Mouse (Mus musculus) adrenal gland, postnatal 4 days (tissue): ENCODE measurements around the gene Olfr314. TPM values are rescaled to one million over a fixed set of nuclear protein-coding genes. Genes with fewer than 3 reads are reported as not detected.
"Not testable (repeated sequence)": the region's sequence is repeated elsewhere in the genome, so short reads cannot be mapped to it uniquely, and the experiment has no call there.

ENCODE experiments used
- DNase-seq, 2 experiments: peaks; one replicate each; pipeline ENCODE4 v3.0.0; 2021 to 2022; ENCODE audit warnings: low spot score in 2 of 2, mixed read lengths in 2 of 2
- total RNA-seq, 2 experiments: library from RNA; stranded (reverse); gene quantifications; 2 replicates each; pipeline ENCODE4 v1.2.3; 2021

The Olfr314 gene
- total RNA-seq, 2 experiments from 2014 or later: not detected

GRCm38 (mm10) chr11:58829764-58830163 lies 47.0 kb downstream of the Olfr314 start:
- DNase-seq: no peak

DNA sequence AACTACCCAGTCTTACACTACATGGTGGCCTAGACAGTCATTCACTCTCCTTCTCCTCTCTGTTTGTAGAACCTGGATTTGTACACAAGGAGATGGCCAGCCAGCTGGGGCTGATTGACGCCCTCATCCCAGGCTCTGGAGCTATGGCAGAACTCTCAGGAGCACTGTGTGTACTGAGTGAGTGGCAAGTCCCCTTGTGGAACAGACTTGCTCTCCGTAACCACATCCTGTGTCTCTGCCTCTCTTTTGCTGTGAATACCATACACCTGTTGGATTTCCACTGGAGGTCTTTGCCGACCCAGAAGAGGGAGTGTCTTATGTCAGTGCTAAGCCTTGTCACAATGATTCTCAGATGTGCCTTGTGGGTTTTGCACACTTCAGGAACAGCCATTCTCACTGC lies 49.8 kb downstream of the Olfr314 start:
- DNase-seq: not testable (repeated sequence)

Other genes with a start within 250 kb of the Olfr314 start
- 1 to 10 TPM; 1.1 to 1.4 TPM for gene Olfr330, start 248.1 kb upstream of the Olfr314 start, total RNA-seq
- 1 to 10 TPM in 1 of 2 experiments, under 1 TPM in 1; 0.45 to 1.0 TPM for gene Olfr329-ps, start 236.5 kb upstream of the Olfr314 start, total RNA-seq
- under 1 TPM; 0.28 to 0.45 TPM for gene Olfr328, start 227.3 kb upstream of the Olfr314 start, total RNA-seq
- not detected for gene Olfr224, start 212.4 kb upstream of the Olfr314 start, total RNA-seq
- not detected for gene Olfr325, start 205.2 kb upstream of the Olfr314 start, total RNA-seq
- gene Olfr324, start 187.8 kb upstream of the Olfr314 start, total RNA-seq: not detected
- gene 2210407C18Rik, start 166.9 kb upstream of the Olfr314 start, total RNA-seq: not detected
- gene Olfr323, start 152.5 kb upstream of the Olfr314 start, total RNA-seq: not detected
- 1 to 10 TPM in 1 of 2 experiments, under 1 TPM in 1; 0.90 to 1.8 TPM for gene Trim58, start 142.5 kb upstream of the Olfr314 start, total RNA-seq
- not detected for gene Olfr322, start 124.2 kb upstream of the Olfr314 start, total RNA-seq
- gene Olfr320, start 101.9 kb upstream of the Olfr314 start, total RNA-seq: not detected
- gene Olfr319, start 83.8 kb upstream of the Olfr314 start, total RNA-seq: not detected
- gene Olfr318, start 58.9 kb upstream of the Olfr314 start, total RNA-seq: not detected
- not detected for gene Olfr317, start 43.7 kb upstream of the Olfr314 start, total RNA-seq
- not detected for gene Olfr316, start 30.2 kb upstream of the Olfr314 start, total RNA-seq
- gene Olfr315, start 9.8 kb upstream of the Olfr314 start, total RNA-seq: not detected
- gene Fam183b, start 19.0 kb downstream of the Olfr314 start, total RNA-seq: 1 to 10 TPM; 4.8 to 6.0 TPM
- not detected for gene Olfr313, start 32.0 kb downstream of the Olfr314 start, total RNA-seq
- not detected for gene Olfr312, start 46.3 kb downstream of the Olfr314 start, total RNA-seq
- not detected for gene Olfr311, start 56.3 kb downstream of the Olfr314 start, total RNA-seq
- gene Gm12258, start 64.2 kb downstream of the Olfr314 start, total RNA-seq: 10 to 100 TPM; 12.7 to 13.3 TPM
- gene 2810021J22Rik, start 84.3 kb downstream of the Olfr314 start, total RNA-seq: 10 to 100 TPM; 10.8 to 12.0 TPM
- 1 to 10 TPM; 7.3 to 8.9 TPM for gene Zfp39, start 121.3 kb downstream of the Olfr314 start, total RNA-seq
- 1 to 10 TPM; 2.7 to 4.9 TPM for gene Btnl10, start 135.0 kb downstream of the Olfr314 start, total RNA-seq
- gene Rnf187, start 156.0 kb downstream of the Olfr314 start, total RNA-seq: 100 to 1,000 TPM; 171 to 181 TPM
- 10 to 100 TPM; 58.4 to 77.5 TPM for gene Hist3h2ba, start 166.0 kb downstream of the Olfr314 start, total RNA-seq
- gene Hist3h2a, start 171.7 kb downstream of the Olfr314 start, total RNA-seq: 10 to 100 TPM; 47.6 to 64.4 TPM
- gene Trim17, start 171.7 kb downstream of the Olfr314 start, total RNA-seq: under 1 TPM; 0.08 to 0.36 TPM
- gene Trim11, start 195.1 kb downstream of the Olfr314 start, total RNA-seq: 10 to 100 TPM; 34.1 to 34.8 TPM